Mouse (Mus musculus) layer of hippocampus, postnatal 25 days (tissue): Measurements from ENCODE around the gene Rbm47. TPM values are rescaled to one million over a fixed set of nuclear protein-coding genes. Genes with fewer than 3 reads are reported as not detected.
"Not testable (repeated sequence)": the region's sequence is repeated elsewhere in the genome, so short reads cannot be mapped to it uniquely, and the experiment has no call there.

Source experiments
- DNase-seq, 2 experiments: peaks; one replicate each; pipeline ENCODE4 v3.0.0; 2022; ENCODE audit warnings: mixed read lengths in 2 of 2, low spot score in 1 of 2; ENCODE audit errors: extremely low spot score in 1 of 2
- total RNA-seq, 2 experiments: library from RNA; stranded (reverse); gene quantifications; 2 replicates each; pipeline ENCODE4 v1.2.3; 2021

Gene Rbm47
- 1 to 10 TPM; 1.3 TPM for total RNA-seq

DNA sequence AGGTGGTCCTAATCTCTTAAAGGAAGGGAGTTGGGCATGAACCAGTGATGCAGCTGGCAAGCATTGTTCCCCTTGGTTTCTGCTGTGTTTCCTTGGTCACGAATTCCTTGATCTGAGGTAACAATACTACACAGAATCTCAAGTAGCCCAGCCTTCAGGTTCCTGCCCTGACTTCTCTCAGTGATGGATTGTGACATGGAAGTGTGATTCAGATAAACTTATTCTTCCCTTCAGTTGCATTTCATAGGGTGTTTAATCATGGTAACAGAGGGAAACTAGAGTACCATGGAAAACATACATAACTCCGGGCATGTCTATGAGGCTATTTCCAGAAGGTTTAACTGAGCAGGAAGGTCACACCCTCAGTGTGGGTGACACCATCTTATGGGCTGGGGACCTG is at the start of gene Rbm47:
Rbm47 (minus strand) TSS at position 101 of the 400 bp plus-strand sequence.
- DNase-seq: no peak

DNA sequence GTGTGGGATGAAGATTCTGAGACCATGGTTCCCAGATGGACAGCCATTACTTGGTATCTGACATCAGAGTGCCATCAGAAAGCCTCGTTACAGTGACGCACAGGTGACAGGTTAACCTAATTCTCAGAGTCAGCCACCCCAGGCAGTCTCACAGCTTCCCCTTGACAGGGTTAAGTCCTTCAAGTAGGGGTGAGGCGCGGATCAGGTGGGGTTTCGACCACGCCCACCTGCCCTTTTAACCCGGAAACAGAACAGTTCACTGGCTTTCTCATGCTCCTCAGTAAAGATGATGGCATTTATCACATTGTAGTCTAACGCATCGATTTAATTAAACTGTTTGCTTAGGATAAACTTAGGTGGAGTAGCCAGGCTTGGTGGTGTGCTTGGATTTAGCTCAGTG is 47.7 kb upstream of the Rbm47 start:
- DNase-seq: no peak

DNA sequence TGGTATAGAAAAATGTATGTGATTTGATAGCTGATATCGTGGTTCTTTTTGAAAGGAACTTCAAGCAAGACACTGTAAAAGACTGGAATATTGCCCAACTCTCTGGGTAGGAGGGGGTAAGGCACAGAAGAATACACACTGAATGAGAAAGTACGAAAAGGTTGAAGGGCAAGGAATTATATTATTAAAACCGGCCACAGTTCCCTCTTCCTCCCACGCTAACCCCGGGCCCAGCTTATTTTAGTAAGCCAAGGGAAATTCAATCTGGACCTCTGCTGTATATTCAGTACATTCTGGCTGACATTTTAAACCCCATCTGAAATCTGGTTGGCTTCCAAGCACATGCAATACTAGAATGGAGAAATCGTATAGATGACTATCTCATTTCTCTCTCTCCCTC is 46.8 kb upstream of the Rbm47 start:
- no peak for DNase-seq

DNA sequence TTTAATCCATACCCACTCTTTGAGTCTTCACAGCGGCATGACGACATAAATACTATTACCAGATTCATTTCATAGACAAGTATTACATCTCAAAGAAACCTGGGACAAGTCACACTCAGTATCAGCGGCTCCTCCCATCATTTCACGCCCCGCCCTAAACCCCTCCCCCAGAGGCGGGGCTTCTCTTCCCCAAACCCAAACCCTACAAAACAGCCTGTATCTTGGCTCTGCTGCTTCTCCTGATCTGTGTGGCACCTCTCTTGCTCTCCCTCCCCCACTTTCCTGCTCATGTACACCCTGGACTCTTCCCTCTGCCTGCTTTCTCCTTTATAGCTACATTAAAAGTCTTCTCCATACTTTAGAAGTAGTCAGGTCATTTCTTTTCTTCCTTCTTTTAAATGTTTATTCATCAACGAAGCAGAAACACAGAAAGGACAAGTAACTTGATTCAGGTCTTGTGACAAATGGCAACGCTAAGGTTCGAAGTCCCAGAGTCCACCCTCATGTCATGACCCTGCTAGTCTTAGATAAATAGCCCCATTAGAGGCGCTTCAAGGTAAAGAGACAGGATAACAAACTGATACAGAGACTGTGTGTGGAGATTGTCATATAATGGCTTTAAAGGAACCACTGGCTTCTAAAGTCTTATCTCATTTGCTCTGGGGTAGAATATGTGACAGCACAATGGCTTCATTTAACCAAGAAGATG is 42.8 kb upstream of the Rbm47 start:
- no peak for DNase-seq

DNA sequence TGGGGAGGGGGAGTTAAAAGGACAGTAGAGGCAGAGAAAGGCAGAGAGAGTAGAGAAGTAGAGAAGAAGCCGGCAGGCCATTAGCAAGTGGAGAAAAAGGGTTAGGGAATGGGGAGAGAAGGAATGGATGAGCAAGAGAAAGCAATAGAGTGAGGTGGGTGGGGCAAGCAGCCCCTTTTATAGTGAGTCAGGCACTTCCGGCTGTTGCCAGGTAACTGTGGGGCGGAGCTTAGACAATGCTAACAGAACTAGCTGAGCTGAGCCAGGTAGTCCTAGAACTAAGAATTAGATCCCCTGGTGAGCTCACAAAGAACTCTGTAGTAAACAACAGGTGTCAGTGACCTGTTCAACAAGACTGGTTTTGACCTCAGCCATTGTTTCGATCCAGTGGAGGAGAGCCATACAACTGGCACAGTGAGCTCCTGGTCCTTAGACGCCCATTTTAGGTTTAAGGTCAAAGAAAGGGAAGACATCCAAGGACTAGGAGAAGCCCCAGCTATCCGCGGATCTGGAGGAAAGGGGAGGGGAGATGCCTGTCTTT is 41.5 kb upstream of the Rbm47 start:
- DNase-seq: no peak

DNA sequence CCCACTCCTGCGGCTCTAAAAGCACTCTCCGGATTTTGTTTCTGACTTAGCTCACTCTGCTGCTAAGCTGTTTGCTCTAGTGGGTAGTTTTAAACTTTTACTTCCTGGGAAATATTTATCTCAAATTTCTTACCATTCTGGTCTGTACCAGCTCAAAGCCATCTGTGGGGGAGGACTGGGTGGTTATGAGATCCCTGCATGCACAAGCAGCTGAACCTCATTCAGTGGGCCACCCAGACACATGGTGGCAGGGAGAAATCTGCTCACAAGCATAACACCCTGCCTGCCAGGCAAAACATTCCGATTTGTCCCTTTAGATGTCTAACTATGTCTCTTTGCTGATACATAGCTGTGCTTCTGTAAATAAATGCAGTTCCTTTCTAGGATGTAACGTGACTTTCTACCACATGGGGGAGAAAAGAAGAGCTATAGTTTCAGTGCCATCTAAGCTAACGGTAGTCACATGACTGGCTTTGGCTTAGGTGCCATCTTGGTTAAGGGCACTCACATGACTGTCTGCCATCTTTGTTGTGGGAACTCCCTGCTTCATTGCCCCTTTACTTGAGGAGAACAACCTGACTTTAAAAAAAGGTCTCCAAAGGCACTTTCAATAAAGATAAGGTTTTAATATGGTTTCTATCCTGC is 36.7 kb upstream of the Rbm47 start:
- no peak for DNase-seq

DNA sequence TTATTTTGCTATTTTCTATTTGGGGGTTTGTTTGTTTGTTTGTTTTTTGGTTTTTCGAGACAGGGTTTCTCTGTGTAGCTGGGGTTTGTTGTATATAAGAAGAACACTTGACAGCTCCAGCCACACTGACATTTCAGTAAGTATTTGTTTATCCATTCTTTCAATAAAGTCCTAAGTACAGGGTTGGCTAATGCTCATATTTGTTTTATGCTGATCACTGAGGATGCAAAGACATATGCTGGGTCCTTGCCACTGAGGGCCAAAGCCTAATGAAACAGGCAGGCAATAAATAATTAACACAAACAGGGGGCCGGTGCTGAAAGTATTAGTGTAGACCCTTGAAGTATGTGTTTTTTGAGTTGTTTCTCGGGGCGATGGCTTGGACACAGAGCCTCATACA is 32.0 kb upstream of the Rbm47 start:
- DNase-seq: no peak

DNA sequence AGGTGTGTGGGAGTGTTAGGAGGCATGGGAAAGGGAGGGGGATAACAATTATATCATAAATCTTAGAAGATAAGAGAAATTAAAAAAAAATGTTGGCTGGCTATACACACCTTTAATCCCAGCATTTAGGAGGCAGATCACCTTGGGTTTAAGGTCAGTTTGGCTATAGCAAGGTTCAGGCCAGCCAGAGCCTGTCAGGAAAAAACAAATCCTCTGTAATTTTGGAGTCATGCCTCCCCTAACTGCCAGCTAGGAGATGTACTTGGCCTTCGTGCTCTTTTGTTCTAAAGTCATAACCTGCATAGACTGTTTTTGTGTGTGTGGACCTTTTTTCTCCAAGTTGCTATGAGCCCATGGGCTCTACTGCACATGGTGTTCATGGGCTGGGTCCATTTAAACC is 30.5 kb upstream of the Rbm47 start:
- no peak for DNase-seq

DNA sequence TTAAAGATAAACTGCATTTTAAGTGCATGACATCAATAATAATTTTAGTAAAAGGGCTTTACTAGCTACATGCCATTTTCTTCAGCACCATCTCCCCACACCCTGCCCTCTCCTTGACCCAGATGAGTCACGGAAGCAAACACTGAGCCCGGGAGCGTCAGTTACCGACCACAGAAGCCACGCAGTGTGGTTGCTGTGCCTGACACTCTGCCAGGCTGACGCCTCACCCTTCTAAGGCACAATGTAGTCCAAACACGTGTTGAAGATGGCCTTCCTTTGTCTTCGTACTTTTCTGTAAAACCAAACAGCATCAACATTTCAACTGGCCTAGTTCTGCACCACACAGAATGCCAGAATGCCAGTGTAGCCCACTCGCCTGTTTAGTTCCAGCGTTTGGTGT is 27.1 kb upstream of the Rbm47 start:
- DNase-seq: no peak

DNA sequence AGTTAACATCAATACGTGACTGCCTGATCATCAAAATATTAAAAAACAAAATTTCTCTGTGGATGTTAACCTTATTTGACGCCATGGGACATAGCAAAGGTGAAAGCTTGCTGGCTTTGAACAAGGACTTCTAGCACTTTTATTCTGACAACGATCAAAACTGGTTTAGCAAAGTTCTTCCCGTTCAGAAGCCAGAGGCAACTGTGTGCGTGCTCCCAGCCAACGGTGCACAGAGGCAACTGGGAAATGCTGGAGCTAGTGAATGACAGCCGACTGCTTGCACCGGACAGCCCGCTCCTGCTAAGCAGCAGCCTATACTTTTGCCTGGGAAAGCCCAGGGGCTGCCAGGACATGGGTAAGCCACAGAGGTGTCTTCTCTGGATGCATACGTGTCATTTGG is 22.4 kb upstream of the Rbm47 start:
- no peak for DNase-seq

DNA sequence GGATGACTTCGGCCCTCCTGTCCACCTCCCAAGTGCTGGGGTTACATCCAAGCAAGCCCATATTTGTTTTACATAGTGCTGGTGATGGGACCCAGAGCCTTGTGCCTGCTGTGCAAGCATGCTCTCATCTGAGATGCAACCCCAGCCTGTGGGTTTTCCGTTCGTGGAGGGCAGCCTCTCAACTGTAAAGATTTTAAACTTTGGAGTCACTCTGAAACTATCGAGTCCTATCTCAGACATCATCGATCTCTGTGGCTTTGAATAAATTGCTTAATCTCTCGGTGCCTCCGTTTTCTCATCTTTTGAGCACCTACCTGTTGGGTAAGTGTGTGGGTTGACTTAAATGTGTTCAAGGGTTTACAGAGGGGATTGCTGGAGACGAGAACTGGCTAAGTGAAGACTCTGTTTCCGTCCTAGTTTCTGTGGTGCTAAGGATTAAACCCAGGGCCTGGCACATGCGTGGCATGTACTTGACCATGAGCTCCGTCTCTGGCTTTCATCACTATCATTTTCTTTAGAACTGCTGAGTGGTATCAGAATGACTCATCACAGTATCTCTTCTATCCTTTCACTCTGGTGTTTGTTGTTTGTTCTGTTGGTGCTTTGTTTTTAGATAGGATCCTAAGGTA is 20.4 kb upstream of the Rbm47 start:
- no peak for DNase-seq

DNA sequence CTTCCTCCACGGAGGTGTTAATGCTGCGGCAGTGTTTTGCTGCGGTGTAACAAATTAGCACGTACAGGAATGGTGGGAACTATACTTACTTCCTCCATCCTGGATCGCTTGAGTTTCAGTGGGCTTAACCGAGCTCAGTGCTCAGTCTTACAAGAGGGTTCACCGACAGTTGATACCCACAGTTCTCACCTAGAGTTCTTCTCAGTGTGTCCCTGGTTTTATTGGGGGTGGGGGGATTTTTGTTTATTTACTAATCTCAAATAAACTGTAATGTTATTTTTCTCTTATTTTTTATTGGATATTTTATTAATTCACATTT is 18.2 kb upstream of the Rbm47 start:
- no peak for DNase-seq

DNA sequence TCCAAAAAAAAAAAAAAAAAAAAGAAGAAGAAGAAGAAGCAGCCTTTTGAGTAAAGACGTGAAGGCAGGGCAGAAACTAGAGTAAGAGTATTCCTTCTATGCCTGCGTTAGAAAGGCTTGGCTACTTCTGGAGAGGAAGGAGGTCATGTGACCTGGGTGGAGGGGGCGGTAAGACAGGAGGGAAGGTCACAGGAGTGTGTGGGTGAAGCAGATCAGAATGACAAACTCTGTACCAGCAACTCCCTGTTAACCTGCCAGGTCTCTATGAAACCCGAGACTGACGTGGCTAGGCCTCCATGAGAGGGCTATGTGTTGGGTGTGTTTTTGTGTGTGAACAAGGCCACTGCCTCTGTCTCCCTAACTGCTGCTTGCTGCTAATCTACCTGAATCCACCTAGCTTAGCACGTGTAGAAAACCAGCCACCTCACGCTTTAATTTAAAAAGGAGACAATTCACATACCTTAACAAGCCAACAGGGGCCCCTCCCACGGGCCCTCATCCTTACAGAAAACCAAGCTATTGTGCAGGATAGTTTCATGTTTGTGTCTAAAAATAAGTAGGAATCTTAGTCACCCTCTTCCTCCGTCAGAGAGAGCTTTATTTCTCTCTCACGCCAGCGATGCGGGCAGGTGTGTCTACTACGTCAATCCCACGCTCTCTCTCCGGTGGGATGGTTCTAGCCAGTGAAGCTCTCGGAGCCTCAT is 17.7 kb upstream of the Rbm47 start:
- no peak for DNase-seq

DNA sequence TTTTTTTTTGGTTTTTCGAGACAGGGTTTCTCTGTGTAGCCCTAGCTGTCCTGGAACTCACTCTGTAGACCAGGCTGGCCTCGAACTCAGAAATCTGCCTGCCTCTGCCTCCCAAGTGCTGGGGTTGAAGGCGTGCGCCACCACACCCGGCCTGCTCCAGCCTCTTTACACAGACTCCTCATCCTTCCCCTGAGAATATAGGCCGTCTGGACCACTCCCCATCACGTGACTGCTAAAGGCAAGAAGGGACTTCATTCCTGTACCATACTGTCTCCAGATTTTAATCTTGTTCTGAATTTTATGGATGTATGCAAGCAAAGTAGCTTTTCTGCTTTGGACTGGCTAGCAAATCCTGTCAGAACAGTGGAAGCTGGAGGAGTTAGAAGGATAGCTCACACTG is 15.7 kb upstream of the Rbm47 start:
- not testable (repeated sequence) for DNase-seq

DNA sequence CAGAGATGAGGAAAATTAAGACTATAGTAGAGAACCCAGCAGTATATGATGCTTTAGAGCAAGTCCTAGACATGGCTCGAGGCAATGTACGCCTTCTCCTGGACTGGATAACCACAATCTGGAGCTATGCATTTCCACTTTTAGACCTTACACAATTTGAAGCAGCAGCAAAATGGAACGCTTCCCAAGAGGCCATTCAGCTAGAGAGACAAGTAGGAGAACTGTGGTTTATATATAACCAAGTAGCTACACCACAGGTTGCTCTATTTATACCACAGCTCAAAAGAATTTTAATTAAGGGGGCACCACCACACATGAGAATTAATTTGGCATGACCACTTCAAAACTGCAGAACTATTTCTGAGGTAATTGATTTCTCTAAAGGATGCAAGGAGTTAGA is 9.2 kb upstream of the Rbm47 start:
- DNase-seq: no peak

DNA sequence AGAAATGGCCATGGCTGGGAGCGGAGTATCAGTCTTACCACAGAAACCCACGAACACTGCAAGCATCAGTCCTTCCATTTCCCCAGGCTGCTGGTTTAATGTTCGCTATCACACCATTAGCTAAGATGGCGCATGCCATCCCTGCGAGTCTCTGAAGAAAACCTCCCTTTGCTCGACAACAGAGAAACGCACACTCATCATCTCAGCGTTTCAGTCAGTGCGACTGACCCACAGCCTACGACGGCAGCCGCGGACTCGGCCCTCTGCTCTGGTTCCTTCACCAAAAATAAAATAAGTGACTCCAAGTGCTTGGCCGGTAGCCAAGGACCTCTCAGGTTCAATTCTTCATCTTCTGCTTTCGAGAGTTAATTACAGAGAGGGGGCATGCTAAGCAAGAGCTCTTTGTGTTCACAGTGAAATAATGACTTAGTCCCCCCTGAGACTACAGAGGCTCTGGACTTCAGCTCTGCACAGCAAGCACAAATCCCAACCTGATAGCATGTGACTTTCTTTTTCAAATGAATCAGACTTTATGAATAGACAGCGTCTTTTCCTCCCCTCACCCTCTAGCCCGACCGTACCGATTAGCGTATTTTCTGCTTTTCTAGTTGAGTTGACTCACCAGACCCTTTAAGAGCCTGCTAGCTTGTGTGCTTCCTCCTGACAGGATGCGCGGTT is 1.4 kb upstream of the Rbm47 start:
- DNase-seq: no peak

DNA sequence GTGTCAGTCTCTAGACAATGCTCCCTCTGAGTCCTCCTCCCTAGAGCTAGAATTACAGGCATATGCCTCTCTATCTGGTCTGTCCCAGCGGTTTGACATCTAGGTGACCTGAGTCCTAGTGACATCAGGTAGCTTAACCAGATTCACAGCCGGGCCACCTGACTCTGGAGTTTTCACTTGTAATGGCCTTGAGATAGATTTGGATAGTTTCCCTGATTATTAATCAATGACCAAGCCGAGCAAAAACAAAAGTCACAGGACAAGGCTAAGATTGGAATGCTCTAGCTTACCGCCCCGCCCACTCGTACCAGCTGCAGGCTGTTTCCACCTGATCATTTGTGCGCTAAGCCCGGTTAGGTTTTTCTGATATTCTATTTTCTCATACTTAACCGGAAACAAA is 2.3 kb downstream of the Rbm47 start:
- DNase-seq: no peak

DNA sequence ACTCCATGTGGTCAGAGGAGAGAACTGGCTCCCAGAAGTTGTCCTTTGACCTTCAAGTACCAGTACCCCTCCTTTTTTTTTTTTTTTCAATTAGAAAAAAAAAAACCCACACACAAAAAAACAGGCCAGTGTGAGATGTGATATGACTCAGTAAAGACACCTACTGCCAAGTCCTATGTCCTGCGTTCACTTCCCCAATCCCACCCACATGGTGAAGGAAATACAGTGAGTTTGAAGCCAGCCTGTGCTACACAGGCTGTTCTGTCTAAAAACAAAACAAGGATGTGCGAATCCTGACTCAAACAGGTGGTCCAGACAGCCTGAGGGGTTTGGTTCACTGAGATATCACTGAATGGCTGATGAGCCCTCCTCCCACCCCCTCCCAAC is 3.8 kb downstream of the Rbm47 start:
- DNase-seq: no peak

DNA sequence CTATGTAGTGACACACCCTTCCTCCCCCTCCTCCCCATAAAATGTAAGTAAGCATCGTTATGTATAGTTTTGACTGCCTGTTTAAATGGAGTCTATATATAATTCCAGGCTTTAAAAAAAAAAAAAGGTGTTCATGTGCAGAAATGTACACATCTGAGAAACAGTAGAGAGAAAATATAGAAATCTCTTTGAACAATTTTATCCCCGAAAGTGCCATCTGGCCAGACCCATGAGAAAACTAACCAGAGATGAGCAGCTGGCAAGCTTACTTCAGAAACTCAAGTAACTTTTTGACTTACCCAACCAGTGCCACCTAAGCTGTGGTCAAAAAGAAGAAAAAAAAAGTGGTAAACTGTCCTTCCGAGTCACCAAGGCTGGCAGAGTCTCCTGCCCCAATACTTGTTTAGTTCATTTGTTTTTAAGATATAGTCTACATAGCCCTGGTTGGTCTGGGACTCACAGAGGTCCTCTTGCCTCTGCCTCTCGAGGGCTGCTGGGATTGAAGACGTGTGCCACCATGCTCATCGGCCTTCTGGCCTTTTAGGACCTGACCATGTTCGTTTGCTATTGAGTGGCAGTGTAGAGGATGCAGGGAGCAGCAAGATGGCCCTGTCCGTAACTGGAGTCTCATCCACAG is 4.3 kb downstream of the Rbm47 start:
- no peak for DNase-seq

DNA sequence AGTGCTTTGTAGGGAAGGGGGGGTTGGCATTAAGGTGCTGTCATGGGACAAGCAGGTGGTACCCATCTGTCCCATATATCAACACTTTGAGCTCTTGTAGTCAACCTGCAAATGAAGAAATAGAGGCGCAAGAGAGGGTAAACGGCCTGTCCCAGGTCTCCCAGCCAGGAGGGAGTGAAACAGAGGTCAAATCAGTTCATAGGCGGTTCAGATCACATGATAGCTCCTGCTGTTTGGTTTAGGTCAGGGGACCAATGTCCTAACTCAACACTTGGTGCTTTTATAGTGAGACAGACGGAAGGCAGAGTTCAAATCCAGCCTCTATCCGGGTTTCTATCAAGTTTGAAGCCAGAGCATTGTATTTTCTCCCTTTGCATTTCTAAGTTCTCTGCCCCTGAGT is 6.0 kb downstream of the Rbm47 start:
- DNase-seq: no peak
